Mouse (Mus musculus) testis, adult 2 months (tissue): ENCODE data around the gene Galnt17. TPM values are rescaled to one million over a fixed set of nuclear protein-coding genes. Genes with fewer than 3 reads are reported as not detected.

Experiments
- H3K27ac ChIP-seq: fragments of 200-500 bp; 2 replicates; pipeline ENCODE4 v1.5.1; 2012; ENCODE audit warnings: low read depth, low read length; ENCODE audit not compliant: control insufficient read depth, insufficient read depth
- H3K27me3 ChIP-seq: fragments of 200-500 bp; 2 replicates; pipeline ENCODE4 v1.6.1; 2012; ENCODE audit warnings: mild to moderate bottlenecking, low read length, moderate library complexity; ENCODE audit not compliant: control insufficient read depth, insufficient read depth
- H3K36me3 ChIP-seq: fragments of 200-500 bp; 2 replicates; pipeline ENCODE4 v1.6.1; 2012; ENCODE audit warnings: mild to moderate bottlenecking, low read length; ENCODE audit not compliant: control insufficient read depth, insufficient read depth
- H3K4me1 ChIP-seq: fragments of 200-500 bp; 2 replicates; pipeline ENCODE4 v1.6.1; 2012; ENCODE audit warnings: low read length; ENCODE audit not compliant: control insufficient read depth, insufficient read depth
- H3K4me3 ChIP-seq: fragments of 200-500 bp; 2 replicates; pipeline ENCODE4 v1.5.1; 2012; ENCODE audit warnings: low read depth, mild to moderate bottlenecking, low read length, moderate library complexity, mixed read lengths; ENCODE audit not compliant: control insufficient read depth
- CTCF ChIP-seq: fragments of 200-500 bp; IDR thresholded peaks from 2 replicates; pipeline ENCODE4 v1.5.1; 2012; ENCODE audit warnings: low read depth, mild to moderate bottlenecking, inconsistent platforms, low read length, moderate library complexity; ENCODE audit not compliant: control insufficient read depth, insufficient read depth, insufficient replicate concordance
- POLR2A ChIP-seq: fragments of 200-500 bp; IDR thresholded peaks from 2 replicates; pipeline ENCODE4 v1.6.1; 2012; ENCODE audit warnings: low read depth, mild to moderate bottlenecking, inconsistent platforms, low read length, moderate library complexity; ENCODE audit not compliant: control insufficient read depth
- polyA plus RNA-seq: library from polyadenylated mRNA; depleted of rRNA; stranded (reverse); fragments of >200 nt; gene quantifications from 2 replicates; pipeline ENCODE4 v1.2.3, GENCODE M21; 2012

The Galnt17 gene
- polyA plus RNA-seq, 1 experiment, result 0.95 TPM

DNA sequence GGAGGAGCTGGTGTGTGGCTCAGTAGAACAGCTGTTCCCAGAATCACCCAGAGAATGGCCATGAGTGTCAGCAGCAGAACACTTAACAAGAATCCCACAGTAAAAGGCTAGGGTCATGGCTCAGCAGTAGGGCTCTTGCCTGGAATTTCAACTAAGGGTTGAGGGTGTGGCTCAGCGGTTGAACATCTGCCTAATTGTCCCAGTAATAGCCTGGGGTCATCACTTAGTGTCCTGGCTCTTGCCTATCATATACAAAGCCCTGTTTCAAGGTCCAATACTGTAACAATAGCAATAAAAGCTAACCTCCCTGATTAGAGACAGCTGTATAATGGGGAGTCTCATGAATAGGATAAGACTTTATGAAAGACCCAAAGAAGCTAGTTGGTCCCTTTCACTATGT, 213.5 kb downstream of the Galnt17 start:
- no peaks in the 10 kb centered on the region for H3K4me1 ChIP-seq

DNA sequence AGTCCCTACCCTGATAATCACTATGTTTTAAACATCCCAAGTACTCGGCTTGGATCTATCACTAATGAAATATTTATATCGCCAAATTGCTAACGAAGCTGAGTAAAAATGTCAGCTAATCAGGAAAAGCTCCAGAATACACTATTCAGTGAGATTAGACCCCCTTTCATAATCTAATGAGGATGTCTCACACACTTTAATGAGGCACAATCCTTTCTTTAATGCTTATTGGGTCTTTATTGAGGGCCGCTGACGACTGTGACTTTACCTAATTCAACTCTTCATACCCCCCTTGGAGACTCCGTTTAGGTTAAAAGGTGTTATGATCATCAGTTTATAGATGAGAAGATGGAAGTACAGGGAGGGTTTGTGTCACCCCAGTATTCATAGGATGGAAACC, 214.2 kb downstream of the Galnt17 start:
- no peaks in the 10 kb centered on the region for H3K27me3 ChIP-seq
- H3K36me3 ChIP-seq, result no peaks in the 10 kb centered on the region
- no peak for TF ChIP-seq POLR2A
- TF ChIP-seq CTCF, result no peak
- no peak overlapping the region for H3K27ac ChIP-seq
- H3K4me3 ChIP-seq, result no peak overlapping the region
- no peaks in the 10 kb centered on the region for H3K4me1 ChIP-seq

More for the DNA sequence above, 213.5 kb downstream of the Galnt17 start:
- Histone ChIP-seq H3K4me3 (no peak overlapping the region), H3K27ac (no peak overlapping the region), H3K27me3 (no peaks in the 10 kb centered on the region), H3K36me3 (no peaks in the 10 kb centered on the region)
- TF ChIP-seq POLR2A, result no peak
- TF ChIP-seq CTCF, result no peak

- Histone ChIP-seq H3K4me1 (no peaks in the 10 kb centered on the region), H3K4me3 (no peak overlapping the region), H3K27ac (no peak overlapping the region), H3K36me3 (no peaks in the 10 kb centered on the region), H3K27me3 (no peaks in the 10 kb centered on the region)
- no peak for TF ChIP-seq POLR2A
- TF ChIP-seq CTCF, result no peak
Measured at GRCm38 (mm10) chr5:131089876-131090275, 218.4 kb downstream of the Galnt17 start.

GRCm38 (mm10) chr5:131088866-131089265, 219.4 kb downstream of the Galnt17 start:
- no peak overlapping the region for H3K27ac ChIP-seq
- H3K36me3 ChIP-seq, result no peaks in the 10 kb centered on the region
- H3K27me3 ChIP-seq, result no peaks in the 10 kb centered on the region
- no peaks in the 10 kb centered on the region for H3K4me1 ChIP-seq
- no peak for TF ChIP-seq POLR2A
- no peak for TF ChIP-seq CTCF
- no peak overlapping the region for H3K4me3 ChIP-seq

GRCm38 (mm10) chr5:131083072-131083657, 225.1 kb downstream of the Galnt17 start:
- TF ChIP-seq CTCF, result no peak
- TF ChIP-seq POLR2A, result no peak
- Histone ChIP-seq H3K4me3 (no peak overlapping the region), H3K27ac (no peak overlapping the region), H3K36me3 (no peaks in the 10 kb centered on the region), H3K27me3 (no peaks in the 10 kb centered on the region), H3K4me1 (no peaks in the 10 kb centered on the region)

DNA sequence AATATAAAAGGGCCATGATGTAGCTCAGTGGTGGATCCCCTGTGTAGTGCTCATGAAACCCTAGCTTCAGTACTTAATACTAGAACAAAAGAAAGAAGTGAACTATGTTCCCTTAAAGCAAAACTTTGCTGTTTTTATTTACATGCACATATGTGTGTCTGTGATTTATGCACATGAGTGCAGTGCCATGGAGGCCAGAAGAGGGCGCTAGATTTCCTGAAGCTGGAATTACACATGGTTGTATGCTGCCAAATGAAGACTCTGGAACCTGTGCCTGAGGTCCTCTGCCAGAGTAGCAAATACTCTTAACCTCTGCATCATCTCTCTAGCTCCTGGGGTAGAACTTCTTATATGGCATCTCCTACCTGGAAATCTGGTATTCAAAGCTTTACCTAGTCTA, 230.6 kb downstream of the Galnt17 start:
- Histone ChIP-seq H3K36me3 (no peaks in the 10 kb centered on the region), H3K4me1 (no peaks in the 10 kb centered on the region), H3K4me3 (no peak overlapping the region), H3K27ac (no peak overlapping the region), H3K27me3 (no peaks in the 10 kb centered on the region)
- TF ChIP-seq CTCF, result peak; percentile 13; the same call in 1 of the 2 replicates
- TF ChIP-seq POLR2A, result no peak

DNA sequence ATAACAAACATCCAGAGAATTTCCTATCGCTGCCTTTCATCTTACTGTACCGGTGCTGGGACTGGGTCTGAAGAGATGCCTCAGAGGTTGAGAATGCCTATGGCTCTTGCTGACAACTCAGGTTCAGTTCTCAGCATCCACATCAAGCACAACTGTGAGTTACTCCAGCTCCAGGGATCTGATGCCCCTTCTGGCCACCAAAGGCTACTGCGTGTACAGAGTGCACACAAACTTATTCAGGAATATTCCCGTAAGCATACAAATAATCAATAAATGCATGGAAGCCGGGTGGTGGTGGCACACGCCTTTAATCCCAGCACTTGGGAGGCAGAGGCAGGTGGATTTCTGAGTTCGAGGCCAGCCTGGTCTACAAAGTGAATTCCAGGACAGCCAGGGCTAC, 232.5 kb downstream of the Galnt17 start:
- H3K4me3 ChIP-seq, result no peak overlapping the region
- no peaks in the 10 kb centered on the region for H3K27me3 ChIP-seq
- H3K36me3 ChIP-seq, result no peaks in the 10 kb centered on the region
- TF ChIP-seq POLR2A (no peak), CTCF (no peak)
- no peaks in the 10 kb centered on the region for H3K4me1 ChIP-seq
- H3K27ac ChIP-seq, result no peak overlapping the region

GRCm38 (mm10) chr5:131074295-131074694, 234.0 kb downstream of the Galnt17 start:
- TF ChIP-seq POLR2A (no peak), CTCF (no peak)
- Histone ChIP-seq H3K36me3 (no peaks in the 10 kb centered on the region), H3K27me3 (no peaks in the 10 kb centered on the region), H3K27ac (no peak overlapping the region), H3K4me3 (no peak overlapping the region), H3K4me1 (no peaks in the 10 kb centered on the region)
